Mouse (Mus musculus) small intestine, adult 2 months (tissue): ENCODE results near the gene Adgb.

Source experiments
- CTCF ChIP-seq: fragments of 200-500 bp; IDR thresholded peaks from 2 replicates; pipeline ENCODE4 v1.5.1; 2012; ENCODE audit warnings: low read depth, mild to moderate bottlenecking, control low read depth, inconsistent platforms, low read length, moderate library complexity, mixed read lengths; ENCODE audit not compliant: insufficient replicate concordance, insufficient read length; ENCODE audit errors: extremely low read depth
- POLR2A ChIP-seq: fragments of 200-500 bp; IDR thresholded peaks from 2 replicates; pipeline ENCODE4 v1.6.1; 2012; ENCODE audit warnings: low read depth, mild to moderate bottlenecking, control low read depth, inconsistent platforms, low read length, moderate library complexity

DNA sequence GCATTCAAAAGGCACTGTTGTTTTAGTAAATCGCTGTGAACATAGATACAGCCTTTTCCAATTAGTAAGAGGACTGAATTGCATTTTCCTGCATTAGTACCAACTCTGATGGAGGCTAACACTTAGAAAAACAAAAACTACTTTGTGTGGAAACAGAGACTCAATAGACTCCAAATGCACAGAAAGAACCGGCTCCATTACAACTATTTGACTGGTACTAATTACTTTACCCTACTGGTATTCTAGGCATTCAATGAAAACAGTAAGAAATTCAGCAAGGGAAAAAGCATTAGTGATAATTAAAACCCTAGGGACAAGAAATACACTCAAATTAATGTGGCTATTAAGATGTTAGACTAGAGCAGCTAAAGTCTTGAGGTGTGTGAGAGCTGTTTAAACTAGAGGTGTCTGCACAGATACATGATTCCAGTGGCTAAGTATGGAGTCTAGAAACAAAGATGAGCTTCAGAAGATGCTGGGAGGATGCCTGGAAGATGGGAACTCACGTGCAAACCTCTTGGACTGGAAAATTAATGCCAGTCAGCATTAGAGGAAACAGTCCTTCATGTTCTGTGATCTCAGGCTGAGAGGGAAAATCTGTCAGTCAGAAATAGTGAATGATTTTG lies 27.2 kb downstream of the Adgb start:
- TF ChIP-seq CTCF (no peak), POLR2A (no peak)
